Mouse (Mus musculus): ENCODE data around the gene Rabl2. TPM values are rescaled to one million over a fixed set of nuclear protein-coding genes. Genes with fewer than 3 reads are reported as not detected.

Rabl2 gene
- 6.5 and 6.9 TPM in 2 replicates for polyA plus RNA-seq (2012; rRNA removed)

DNA sequence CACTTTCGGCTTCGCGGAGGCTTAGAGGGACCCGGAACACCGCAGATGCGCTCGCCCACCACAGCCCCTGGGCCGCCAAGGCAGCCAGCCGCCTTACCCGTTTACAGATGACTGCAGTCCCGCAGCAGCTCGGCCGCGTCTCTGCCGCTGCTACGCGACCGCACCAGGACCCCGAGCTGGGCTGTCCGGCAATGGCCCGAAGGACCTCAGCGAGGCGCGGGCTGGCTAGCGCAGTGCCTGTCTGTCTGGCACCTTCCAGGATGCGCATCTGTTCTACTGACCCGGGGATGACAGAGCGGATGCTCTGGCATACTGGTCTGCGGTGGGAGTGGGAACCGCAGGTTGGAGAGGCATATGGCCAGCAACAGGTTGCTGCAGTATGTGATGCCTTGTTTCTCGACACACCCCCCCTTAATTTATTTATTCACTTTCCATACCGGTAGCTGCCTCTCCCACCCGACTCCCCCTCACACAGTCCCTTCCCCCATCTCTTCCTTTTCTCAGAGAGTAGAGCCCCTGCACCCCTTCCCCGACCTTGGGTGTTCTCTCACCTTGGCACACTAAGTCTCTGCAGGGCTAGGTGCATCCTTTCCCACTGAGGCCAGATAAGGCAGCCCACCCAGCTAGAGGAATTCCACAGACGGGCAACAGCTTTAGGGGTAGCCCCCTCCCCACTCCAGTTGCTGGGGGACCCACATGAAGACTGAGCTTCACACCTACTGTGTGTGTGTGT lies at the start of gene Rabl2:
TSS of gene Rabl2 (minus strand) at position 201 of the 733 bp plus-strand sequence.

DNA sequence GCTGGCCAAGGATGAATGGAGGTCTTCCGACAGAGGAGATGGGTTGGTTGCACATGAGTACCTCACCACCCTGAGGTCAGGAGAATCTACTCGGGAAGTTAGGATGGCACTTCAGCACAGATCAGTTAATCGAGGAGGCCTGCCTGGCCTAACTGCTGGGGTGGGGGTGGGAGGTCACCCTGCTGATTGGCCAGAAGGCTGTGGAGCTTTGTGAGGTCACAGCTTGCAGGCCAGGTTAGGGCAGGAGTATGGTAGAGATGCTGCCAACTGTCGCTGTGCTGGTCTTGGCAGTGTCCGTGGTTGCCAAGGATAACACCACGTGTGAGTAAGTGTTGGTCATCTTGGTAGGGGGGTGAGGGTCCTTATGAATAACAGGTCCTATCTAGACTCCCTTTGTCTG lies 23.6 kb downstream of the Rabl2 start, which contains the start of gene Acr:
TSS of gene Acr (plus strand) at position 213 of the 400 bp plus-strand sequence.

Other genes with a start within 250 kb of the Rabl2 start
- gene Lmf2, start 236.3 kb downstream of the Rabl2 start, polyA plus RNA-seq (2012; rRNA removed), result 9.9 and 11.9 TPM in 2 replicates
- gene Ncaph2, start 236.2 kb downstream of the Rabl2 start, polyA plus RNA-seq (2012; rRNA removed), result 51.8 and 56.2 TPM in 2 replicates
- 21.4 and 21.6 TPM in 2 replicates for gene Sco2, start 218.1 kb downstream of the Rabl2 start, polyA plus RNA-seq (2012; rRNA removed)
- 1.3 and 1.6 TPM in 2 replicates for gene Tymp, start 214.9 kb downstream of the Rabl2 start, polyA plus RNA-seq (2012; rRNA removed)
- gene Odf3b, start 212.6 kb downstream of the Rabl2 start, polyA plus RNA-seq (2012; rRNA removed), result 0.96 and 1.2 TPM in 2 replicates
- not detected in 2 replicates for gene Klhdc7b, start 207.0 kb downstream of the Rabl2 start, polyA plus RNA-seq (2012; rRNA removed)
- gene Syce3, start 181.4 kb downstream of the Rabl2 start, polyA plus RNA-seq (2012; rRNA removed), result 0.19 TPM in 1 of 2 replicates, not detected in the other
- gene Cpt1b, start 166.1 kb downstream of the Rabl2 start, polyA plus RNA-seq (2012; rRNA removed), result 21.3 and 23.0 TPM in 2 replicates
- 1.2 and 1.3 TPM in 2 replicates for gene C730034F03Rik, start 162.3 kb downstream of the Rabl2 start, polyA plus RNA-seq (2012; rRNA removed)
- gene Gm44502, start 162.2 kb downstream of the Rabl2 start, polyA plus RNA-seq (2012; rRNA removed), result 0.28 and 0.46 TPM in 2 replicates
- 28.2 and 29.0 TPM in 2 replicates for gene Chkb, start 162.0 kb downstream of the Rabl2 start, polyA plus RNA-seq (2012; rRNA removed)
- 0.01 TPM in 2 replicates for gene Mapk8ip2, start 138.0 kb downstream of the Rabl2 start, polyA plus RNA-seq (2012; rRNA removed)
- gene Arsa, start 114.5 kb downstream of the Rabl2 start, polyA plus RNA-seq (2012; rRNA removed), result 6.8 and 7.0 TPM in 2 replicates
- gene Shank3, start 92.3 kb downstream of the Rabl2 start, polyA plus RNA-seq (2012; rRNA removed), result 1.4 and 2.4 TPM in 2 replicates
- gene Acr, start 23.6 kb downstream of the Rabl2 start, polyA plus RNA-seq (2012; rRNA removed), result 0.04 and 0.07 TPM in 2 replicates
- not detected in 2 replicates for gene Syt10, start 249.9 kb upstream of the Rabl2 start, polyA plus RNA-seq (2012; rRNA removed)

Data from liver, embryonic 18 days (tissue).